Mouse (Mus musculus) limb, embryonic 11.5 days (tissue): ENCODE data around the gene Gm10722. TPM values are rescaled to one million over a fixed set of nuclear protein-coding genes. Genes with fewer than 3 reads are reported as not detected.
"Not testable (repeated sequence)": the region's sequence is repeated elsewhere in the genome, so short reads cannot be mapped to it uniquely, and the experiment has no call there.

Experiments
- ATAC-seq: fragments of 200-750 bp; cut with Nextera tagmentation; 2 replicates; pipeline ENCODE4 v1.8.0; 2017; ENCODE audit warnings: low read depth; ENCODE audit not compliant: insufficient number of reproducible peaks, low FRiP score, low TSS enrichment
- DNase-seq: peaks from one replicate; pipeline ENCODE4 v3.0.0-alpha.2; 2015; ENCODE audit warnings: low spot score
- H3K27ac ChIP-seq: fragments of 300-500 bp; sonication (generic); replicated peaks from 2 replicates; pipeline ENCODE4 v1.5.1; 2014; ENCODE audit warnings: low read depth, mild to moderate bottlenecking, low read length
- H3K27me3 ChIP-seq: fragments of 300-500 bp; sonication (generic); 2 replicates; pipeline ENCODE4 v1.6.1; 2014; ENCODE audit warnings: mild to moderate bottlenecking, low read length, mixed read lengths; ENCODE audit not compliant: control insufficient read depth, insufficient read depth
- H3K36me3 ChIP-seq: fragments of 300-500 bp; sonication (generic); 2 replicates; pipeline ENCODE4 v1.6.1; 2014; ENCODE audit warnings: mild to moderate bottlenecking, low read length, moderate library complexity, mixed read lengths; ENCODE audit not compliant: control insufficient read depth, insufficient read depth
- H3K4me1 ChIP-seq: fragments of 300-500 bp; sonication (generic); 2 replicates; pipeline ENCODE4 v1.6.1; 2014; ENCODE audit warnings: low read length, mixed read lengths; ENCODE audit not compliant: control insufficient read depth, insufficient read depth
- H3K4me2 ChIP-seq: fragments of 300-500 bp; sonication (generic); 2 replicates; pipeline ENCODE4 v1.6.1; 2014; ENCODE audit warnings: low read depth, mild to moderate bottlenecking, moderate library complexity; ENCODE audit not compliant: severe bottlenecking
- H3K4me3 ChIP-seq: fragments of 300-500 bp; sonication (generic); 2 replicates; pipeline ENCODE4 v1.5.1; 2014; ENCODE audit warnings: low read depth, low read length
- H3K9ac ChIP-seq: fragments of 300-500 bp; sonication (generic); 2 replicates; pipeline ENCODE4 v1.6.1; 2014; ENCODE audit warnings: mild to moderate bottlenecking, low read length
- H3K9me3 ChIP-seq: fragments of 300-500 bp; sonication (generic); 2 replicates; pipeline ENCODE4 v1.6.1; 2016; ENCODE audit warnings: low read length; ENCODE audit not compliant: control insufficient read depth
- WGBS: fragments of 180-500 bp; shearing (Covaris S2); extraction: QIAGEN DNeasy Blood & Tissue Kit; methylation state at CpG from one replicate; pipeline ENCODE4 v1.1.7; 2014; 5-methylcytosine and 5-hydroxymethylcytosine counted together
- polyA plus RNA-seq: library from polyadenylated mRNA; unstranded; fragments of >200 nt; fragmentation: Nextera tagmentation; extraction: Ambion mirVana; gene quantifications from 2 replicates; pipeline ENCODE4 v1.2.1, GENCODE M21; 2014

Gm10722 gene
- polyA plus RNA-seq, 1 experiment from 2014 or later: not detected

- 89% methylated on average over 2 of the region's 7 CpGs for WGBS
- DNase-seq, H3K4me2 ChIP-seq, ATAC-seq, H3K36me3 ChIP-seq, H3K9ac ChIP-seq, H3K4me3 ChIP-seq, H3K27me3 ChIP-seq, H3K4me1 ChIP-seq, H3K9me3 ChIP-seq, H3K27ac ChIP-seq: not testable (repeated sequence)
Observed at GRCm38 (mm10) chr9:3012054-3012621, 11.4 kb downstream of the Gm10722 start.

- H3K36me3 ChIP-seq, H3K9ac ChIP-seq, DNase-seq, H3K4me3 ChIP-seq, H3K27ac ChIP-seq, H3K27me3 ChIP-seq, H3K4me1 ChIP-seq, H3K9me3 ChIP-seq, H3K4me2 ChIP-seq: not testable (repeated sequence)
- WGBS: no CpG with 5 or more reads among the region's 11 CpGs
- ATAC-seq: peak; percentile 74
Observed at GRCm38 (mm10) chr9:3012733-3013279, 12.1 kb downstream of the Gm10722 start, which contains the start of gene Gm10721. Gm10721 (plus strand) TSS chr9:3013140.

GRCm38 (mm10) chr9:3015354-3015753, 14.6 kb downstream of the Gm10722 start, which contains the start of gene Gm10720:
Gm10720 (plus strand) TSS chr9:3015654.
- not testable (repeated sequence) for H3K9me3 ChIP-seq, ATAC-seq, H3K27me3 ChIP-seq, H3K4me1 ChIP-seq, H3K27ac ChIP-seq, H3K36me3 ChIP-seq, H3K4me3 ChIP-seq, H3K4me2 ChIP-seq, DNase-seq, H3K9ac ChIP-seq
- 64% methylated on average over 4 of the region's 9 CpGs for WGBS

GRCm38 (mm10) chr9:3015896-3016295, 15.2 kb downstream of the Gm10722 start:
- DNase-seq, H3K4me2 ChIP-seq, H3K27ac ChIP-seq, H3K4me1 ChIP-seq, H3K27me3 ChIP-seq, H3K9ac ChIP-seq, H3K9me3 ChIP-seq, H3K4me3 ChIP-seq, H3K36me3 ChIP-seq, ATAC-seq: not testable (repeated sequence)
- WGBS: 65% methylated on average over 4 of the region's 6 CpGs

GRCm38 (mm10) chr9:3017108-3017507, 16.4 kb downstream of the Gm10722 start, which contains the start of gene Gm10719:
Gm10719 (plus strand) TSS chr9:3017408.
- not testable (repeated sequence) for H3K27ac ChIP-seq, H3K27me3 ChIP-seq, ATAC-seq, H3K4me3 ChIP-seq, DNase-seq, H3K9ac ChIP-seq, H3K36me3 ChIP-seq, H3K9me3 ChIP-seq, H3K4me1 ChIP-seq, H3K4me2 ChIP-seq
- no CpG with 5 or more reads among the region's 9 CpGs for WGBS

GRCm38 (mm10) chr9:3018944-3019343, 18.2 kb downstream of the Gm10722 start:
- not testable (repeated sequence) for H3K4me3 ChIP-seq, H3K9ac ChIP-seq, H3K36me3 ChIP-seq, H3K4me1 ChIP-seq, ATAC-seq, DNase-seq, H3K4me2 ChIP-seq, H3K27ac ChIP-seq, H3K9me3 ChIP-seq, H3K27me3 ChIP-seq
- WGBS: 65% methylated on average over 8 of the region's 9 CpGs

GRCm38 (mm10) chr9:3019835-3020727, 19.4 kb downstream of the Gm10722 start:
- peak; percentile 67; the same call in 1 of the 2 replicates for ATAC-seq
- not testable (repeated sequence) for H3K4me3 ChIP-seq

GRCm38 (mm10) chr9:3022316-3023008, 21.7 kb downstream of the Gm10722 start:
- not testable (repeated sequence) for H3K4me1 ChIP-seq, DNase-seq, ATAC-seq, H3K9ac ChIP-seq, H3K9me3 ChIP-seq, H3K27ac ChIP-seq, H3K36me3 ChIP-seq, H3K4me3 ChIP-seq, H3K4me2 ChIP-seq, H3K27me3 ChIP-seq
- WGBS: 71% methylated on average over 9 of the region's 13 CpGs

More at GRCm38 (mm10) chr9:3019835-3020727, 19.4 kb downstream of the Gm10722 start:
- H3K27me3 ChIP-seq, H3K27ac ChIP-seq, H3K9me3 ChIP-seq, H3K4me1 ChIP-seq, H3K4me2 ChIP-seq, H3K36me3 ChIP-seq, DNase-seq, H3K9ac ChIP-seq: not testable (repeated sequence)
- 74% methylated on average over 11 of the region's 19 CpGs for WGBS
